Mouse (Mus musculus) adrenal gland (tissue): Measurements from ENCODE around the gene Nadsyn1.

ENCODE experiments used
- intact Hi-C: fragments of 180-260 bp; cut with DNase I; formaldehyde crosslinking; loops from one replicate; pipeline ENCODE4 v1.15.1; 2025

Nadsyn1 gene

DNA sequence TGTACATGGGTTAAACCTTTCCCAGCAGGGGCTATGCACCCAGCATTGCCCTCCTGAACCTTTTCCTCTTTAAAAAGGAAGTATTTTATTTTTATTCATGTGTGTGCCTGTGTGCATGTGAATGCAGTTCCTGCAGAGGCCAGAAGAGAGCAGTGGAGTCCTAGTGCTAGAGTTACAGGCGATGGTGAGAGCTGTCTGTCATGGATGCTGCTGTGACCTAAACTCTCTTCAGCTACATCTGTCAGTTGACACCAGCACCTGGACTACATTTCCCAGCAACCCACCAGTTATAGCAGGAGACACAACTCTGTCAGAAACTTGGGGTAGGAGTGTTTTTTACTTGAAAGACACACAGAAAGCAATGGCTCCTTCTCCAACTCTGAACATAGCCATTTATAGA, 13.7 kb downstream of the Nadsyn1 start:
- intact Hi-C loops: loop anchor here (10.0 kb wide), 1 partner anchor 266 kb away; no protein-coding TSS in a partner anchor

DNA sequence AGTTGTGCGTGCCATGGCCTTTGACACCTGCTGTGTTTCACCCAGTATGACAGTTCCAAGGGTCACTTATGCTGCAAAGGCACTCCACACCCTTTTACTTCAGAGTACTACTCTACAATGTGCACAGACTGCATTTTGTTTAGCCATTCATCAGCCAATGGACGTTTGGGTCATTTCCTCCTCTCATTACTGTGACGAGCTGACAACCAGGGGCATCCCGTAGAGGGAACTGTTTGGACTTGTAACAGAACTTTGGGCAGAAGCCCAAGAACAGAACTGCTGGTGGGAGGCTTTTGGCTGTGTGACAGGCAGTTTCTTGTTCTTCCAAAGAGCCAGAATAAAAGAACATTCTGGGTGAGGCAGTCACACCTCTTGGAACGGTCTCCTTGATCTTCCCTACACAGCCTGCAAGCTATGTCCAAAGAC, 17.4 kb downstream of the Nadsyn1 start:
- intact Hi-C loops: loop anchor here (10.0 kb wide), 1 partner anchor 270 kb away; no protein-coding TSS in a partner anchor

DNA sequence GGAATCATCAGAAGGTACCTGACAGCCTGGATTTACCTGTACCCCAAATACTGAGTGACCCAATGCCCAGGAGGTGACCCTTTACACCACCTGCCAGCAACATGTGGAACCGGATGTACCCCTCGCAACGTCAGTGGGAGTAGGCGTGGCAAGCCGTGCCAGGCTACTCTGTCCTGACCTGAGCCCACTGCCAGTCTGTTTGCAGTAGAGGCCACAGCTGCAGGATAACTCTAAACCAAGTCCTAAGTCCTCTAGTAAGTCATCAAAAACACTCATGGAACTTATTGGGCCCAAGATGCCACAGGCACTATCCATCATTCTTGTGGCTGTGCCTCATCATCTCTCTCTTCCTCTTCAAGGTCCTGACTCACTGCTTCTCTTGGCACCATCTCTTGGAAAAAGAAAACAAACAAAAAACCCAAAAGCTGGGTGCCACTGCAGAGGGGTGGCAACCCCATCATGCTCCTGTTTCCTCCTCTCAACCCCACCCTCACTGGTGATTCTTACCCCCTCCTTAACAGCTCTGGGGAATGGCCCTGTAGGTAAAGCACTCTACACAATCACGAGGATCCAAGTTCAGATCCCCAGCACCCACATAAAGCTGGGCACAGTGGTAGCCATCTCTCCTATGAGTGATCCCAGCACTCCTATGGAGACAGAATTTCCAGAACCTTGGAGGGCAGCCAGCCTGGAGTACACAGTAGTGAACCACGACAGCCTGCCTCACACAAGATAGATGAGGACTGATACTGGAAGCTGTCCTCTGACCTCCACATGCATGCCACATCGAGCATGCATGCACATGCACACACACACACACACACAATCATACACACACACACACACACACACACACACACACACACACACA, 21.2 kb downstream of the Nadsyn1 start:
- intact Hi-C loops: loop anchor here (10.0 kb wide), 1 partner anchor 273 kb away; no protein-coding TSS in a partner anchor

DNA sequence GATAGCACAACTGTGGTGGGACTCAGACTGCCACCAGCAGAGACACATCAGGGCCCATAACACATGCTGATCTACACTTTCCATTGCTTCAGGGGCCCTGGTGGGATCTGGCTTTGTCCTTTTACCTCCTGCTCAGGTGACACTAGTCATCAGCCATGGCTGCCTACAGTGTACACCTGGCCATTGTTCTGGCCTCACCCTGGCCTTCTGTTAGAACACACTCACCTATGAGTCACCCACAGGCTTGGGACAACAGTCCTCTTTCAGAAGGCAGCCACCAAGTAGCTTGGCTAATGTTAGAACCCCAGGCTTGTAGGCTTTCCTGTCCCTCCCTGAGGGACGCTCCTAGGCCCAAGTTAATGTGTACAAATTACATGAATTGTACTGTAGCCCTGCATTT, 21.9 kb downstream of the Nadsyn1 start:
- intact Hi-C loops: loop anchor here (10.0 kb wide), 1 partner anchor 274 kb away; no protein-coding TSS in a partner anchor

DNA sequence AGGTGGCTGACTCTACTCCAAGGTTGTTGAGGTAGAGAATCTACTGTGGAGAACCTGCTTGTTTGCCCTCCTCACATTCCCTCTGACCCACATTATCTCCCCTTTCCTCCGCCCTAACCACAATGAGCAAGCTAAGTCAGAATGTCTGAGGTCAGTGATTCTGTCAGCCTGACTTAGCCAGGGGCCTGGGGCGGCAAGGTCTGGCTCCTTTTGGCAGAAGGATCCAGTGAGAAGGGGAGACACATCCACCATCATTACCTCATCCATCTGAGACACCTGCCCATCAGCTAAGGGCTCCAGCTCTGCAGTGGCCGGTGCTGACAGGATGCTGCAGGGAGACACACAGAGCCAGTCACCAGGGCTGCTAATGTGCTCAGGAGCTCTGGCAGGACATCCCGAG, 23.9 kb downstream of the Nadsyn1 start:
- intact Hi-C loops: no loop called here

DNA sequence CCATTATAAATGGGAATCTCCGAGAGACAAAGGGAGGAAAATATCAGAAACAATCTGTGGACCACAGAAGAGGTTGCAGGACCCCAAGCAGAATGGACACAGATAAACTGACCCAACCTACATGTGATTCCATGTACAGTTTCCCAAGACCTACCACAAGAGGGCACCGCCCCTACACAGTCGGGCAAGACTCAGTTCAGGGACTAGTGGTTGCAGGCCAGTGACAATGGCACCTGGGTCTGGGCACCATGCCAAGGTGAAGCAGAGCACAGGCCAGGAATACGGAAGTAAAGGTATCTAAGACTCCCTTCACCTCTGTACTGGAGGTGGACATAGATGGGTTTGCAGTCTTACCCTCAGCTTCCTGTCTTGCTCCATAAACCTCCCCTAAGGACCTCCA, 29.5 kb downstream of the Nadsyn1 start:
- intact Hi-C loops: no loop called here

DNA sequence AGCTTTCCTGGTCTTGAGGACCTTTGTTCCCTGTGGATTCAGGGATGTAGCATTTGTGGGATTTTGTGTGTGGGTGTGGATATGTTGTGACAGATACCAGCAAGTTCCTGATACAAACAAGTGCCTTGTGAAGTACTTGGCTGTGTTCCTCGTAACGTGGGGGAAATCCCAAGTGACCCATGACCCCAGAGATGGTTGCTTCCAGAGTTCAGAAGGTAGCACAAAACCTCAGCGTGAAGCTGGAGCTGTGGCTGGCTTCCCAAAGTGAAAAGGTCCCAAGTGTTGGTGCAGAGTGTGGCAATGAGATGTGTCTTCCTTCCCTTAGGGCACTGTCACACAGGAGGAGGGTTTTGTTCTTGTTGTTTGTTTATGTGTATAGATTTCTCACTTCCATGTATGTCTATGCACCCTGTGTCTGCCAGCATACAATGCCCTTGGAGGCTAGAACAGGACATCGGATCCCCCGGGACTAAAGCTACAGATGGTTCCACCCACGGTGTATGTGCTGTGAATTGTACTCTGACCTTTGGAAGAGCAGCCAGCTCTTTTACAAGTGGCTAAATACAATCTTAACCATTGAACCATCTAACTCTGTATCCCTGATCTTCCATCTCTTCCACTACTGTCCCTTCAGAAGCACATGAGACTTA, 30.2 kb downstream of the Nadsyn1 start:
- intact Hi-C loops: no loop called here

DNA sequence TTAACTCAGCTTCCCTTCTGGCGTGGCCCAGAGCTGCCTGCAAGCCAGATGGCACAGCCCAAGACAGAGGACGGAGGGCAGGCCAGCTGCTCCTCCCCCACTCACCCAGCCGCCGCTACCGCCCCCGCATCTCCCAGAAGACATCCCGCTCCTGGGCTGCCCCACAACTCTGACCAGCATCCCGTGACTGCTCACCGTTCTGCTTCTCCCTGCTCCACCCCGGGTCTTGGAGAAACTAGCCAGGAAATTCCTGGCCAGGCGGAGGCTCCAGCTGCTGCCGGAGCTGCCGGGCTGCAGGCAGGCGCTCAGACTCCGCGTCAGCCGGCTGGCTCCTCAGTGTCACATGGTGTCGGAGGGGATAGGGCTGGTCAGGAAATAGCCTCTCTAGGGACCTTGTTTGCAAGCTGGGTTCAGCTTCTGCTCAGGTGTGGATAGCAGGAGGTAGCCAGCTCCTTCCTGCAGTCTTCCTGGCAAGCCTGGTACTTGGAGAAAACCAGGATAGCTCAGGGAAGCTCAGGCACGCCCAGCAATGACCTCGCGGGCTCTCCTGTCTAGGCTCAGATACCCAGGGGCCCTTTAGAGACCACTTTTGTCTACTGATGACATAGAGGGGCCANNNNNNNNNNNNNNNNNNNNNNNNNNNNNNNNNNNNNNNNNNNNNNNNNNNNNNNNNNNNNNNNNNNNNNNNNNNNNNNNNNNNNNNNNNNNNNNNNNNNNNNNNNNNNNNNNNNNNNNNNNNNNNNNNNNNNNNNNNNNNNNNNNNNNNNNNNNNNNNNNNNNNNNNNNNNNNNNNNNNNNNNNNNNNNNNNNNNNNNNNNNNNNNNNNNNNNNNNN, 38.4 kb downstream of the Nadsyn1 start, which contains the start of gene Mrgpre:
Mrgpre (minus strand) TSS at position 505 of the 834 bp plus-strand sequence.
- intact Hi-C loops: no loop called here

DNA sequence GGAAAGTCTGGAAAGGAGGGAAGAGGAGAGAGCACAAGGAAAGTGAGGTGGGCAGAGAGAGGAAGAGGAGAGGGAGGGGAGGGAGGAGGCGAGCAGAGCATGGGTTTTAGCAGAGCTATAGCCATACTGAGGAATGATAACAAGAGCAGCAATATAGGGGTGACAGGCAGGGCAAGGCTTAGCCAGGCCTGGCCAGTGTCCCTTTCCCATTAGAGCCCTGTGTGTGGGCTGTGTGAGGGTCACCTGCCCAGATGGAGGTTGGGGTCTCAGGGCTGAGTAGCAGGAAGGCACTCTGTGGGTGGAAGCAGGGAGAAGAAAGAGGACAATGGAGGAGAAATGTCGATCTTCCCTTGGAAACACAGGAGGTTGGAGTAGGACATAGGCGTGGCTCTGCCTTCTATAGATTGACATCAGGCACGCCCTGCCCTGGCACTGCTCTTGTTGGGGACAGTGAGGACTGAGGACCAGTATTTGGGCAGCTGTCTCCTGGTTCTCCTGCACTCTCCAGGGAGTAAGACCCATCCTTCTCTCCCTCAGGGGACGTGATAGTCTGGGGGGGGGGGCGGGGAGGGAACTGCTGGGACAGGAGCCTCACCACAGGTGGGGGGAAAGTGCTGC, 39.2 kb downstream of the Nadsyn1 start:
- intact Hi-C loops: no loop called here

DNA sequence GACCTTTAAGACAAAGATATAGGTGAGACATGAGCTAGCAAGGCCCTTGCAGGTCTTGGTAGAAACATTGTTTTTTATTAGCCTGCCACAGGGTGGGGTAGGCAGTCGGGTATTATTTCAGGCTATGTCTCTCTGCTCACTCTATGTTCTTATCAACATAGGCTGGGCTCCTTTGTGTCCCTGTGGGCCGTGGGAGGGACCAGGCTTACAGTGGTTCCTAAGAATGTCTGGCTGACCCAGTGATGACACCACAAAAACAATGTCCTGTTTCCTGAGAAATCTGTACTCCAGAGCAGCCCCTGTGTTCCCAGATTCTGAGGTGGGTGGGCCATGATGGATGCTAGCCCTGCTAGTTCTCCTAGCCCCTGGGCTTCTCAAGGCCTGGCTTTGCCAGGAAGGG, 45.3 kb downstream of the Nadsyn1 start:
- intact Hi-C loops: no loop called here

DNA sequence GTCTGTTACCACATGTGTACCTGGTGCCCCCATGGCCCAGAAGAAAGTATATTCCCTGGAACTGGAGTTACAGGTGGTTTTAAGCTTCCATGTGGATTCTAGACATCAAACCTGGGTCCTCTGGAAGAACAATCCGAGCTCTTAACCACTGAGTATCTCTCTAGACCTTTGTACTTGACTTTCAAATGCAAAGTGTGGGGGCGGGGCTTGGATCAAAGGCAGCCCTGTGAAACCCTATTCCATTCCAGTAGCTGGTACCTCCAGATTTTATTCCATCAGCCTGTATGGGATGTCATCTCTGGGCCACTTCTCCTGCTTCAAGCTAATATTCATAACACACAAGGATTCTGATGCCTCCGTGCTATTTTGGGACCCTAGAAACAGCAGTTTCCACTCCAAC, 46.5 kb downstream of the Nadsyn1 start:
- intact Hi-C loops: no loop called here

DNA sequence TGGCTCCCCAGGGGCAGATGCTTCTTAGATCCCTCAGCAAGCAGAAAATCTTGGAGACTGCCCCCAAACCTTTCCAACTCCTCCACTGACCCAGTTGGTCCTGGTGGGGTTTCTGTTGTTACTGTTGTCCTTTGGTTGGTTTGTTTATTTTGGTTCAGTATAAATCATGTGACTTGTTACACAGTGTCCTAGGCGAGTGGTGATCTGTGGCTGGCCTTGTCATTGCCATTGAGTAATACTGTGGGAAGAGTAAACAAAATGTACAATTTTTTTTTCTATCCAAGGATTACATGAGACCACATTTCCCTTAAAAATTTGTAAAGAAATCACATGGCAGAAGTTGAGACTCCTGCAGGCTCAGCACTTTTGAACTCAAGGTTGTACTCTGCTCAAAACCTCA, 53.2 kb downstream of the Nadsyn1 start:
- intact Hi-C loops: no loop called here

DNA sequence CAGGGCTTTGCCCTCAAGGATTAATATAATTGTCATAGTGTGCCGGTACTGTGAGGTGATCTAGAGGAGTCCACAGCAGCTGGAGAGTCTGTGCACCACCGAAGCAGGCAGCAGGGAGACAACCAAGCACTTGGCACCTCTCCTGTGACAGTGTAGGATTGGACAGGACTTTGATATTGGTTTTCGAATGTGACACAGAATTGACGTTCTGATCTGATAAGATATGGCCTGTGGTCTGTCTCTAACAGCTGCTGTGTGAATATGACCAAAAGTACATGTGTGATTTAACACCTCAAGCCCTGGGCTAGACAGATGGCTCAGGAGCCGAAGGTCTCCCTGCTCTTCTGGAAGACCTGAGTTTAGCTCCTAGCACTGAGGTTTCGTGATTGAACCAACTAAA, 54.4 kb downstream of the Nadsyn1 start:
- intact Hi-C loops: no loop called here

DNA sequence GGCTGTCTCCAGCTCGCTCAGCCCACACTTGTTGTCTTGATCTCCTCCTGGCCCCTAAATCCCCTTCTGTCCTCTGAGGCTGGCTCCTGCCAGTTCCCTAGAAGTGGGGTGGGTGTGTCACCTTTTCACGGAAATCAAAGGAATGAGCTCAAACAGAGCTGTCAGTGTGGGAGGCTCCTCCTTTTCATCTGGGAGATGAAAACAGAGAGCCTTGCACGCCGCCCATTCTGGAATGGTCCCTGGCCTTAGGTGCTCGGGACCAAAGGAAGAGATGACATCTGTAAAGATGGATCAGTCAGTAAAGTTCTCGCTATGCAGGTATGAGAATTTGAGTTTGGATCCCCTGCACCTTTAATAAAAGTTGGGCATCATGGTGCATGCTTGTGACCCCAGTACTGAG, 55.8 kb downstream of the Nadsyn1 start, which contains the start of gene Mrgprg:
Mrgprg (minus strand) TSS at position 101 of the 400 bp plus-strand sequence.
- intact Hi-C loops: no loop called here

DNA sequence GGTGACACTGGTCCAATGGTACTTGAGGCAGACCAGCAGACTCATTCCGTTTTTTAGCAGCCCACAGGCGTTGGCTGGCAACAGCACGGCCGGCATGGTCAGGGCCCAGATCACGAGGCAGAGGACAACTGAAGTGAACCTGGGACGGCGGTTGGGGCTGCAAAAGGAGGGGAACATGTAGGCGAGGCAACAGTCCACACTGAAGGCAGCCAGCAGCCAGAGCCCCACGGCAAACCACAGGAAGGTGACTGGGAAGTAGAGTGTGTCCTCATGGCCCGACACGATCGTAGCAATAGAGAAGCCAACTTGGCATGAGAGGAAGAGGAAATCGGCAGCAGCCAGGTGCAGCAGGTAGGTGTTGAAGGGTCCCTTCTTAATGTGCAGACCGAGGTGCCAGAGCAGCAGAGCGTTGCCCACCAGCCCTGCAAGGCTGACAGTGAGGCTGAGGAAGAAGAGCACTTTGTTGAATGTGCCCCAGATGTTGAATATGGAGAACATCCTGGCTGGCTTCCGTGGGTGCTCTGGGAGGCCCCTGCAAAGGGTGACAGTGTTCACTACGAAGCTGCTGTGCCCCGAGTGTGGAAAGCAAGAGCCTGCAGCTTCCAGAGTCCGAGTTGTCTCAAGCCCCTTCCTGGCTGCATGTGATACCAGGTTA, 57.6 kb downstream of the Nadsyn1 start:
- intact Hi-C loops: no loop called here

DNA sequence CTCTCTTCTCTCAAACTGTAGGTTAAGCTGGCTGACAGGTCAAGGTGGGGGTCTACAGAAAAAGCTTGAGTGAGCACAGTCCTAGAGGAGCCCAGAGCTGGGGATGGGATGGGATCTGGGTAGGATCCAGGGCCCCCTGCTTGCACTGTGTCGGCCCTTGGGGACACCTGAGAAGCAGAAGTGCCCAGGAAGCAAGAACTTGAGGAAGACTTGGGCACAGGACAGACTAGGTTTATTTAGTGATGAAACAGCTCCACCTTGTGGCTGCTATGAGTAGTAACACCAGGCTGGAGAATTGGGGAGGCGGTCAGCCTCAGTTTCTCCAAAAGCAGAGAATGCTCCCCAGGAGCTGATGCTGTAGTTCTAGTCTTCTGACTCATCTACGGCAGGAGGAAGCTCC, 58.9 kb downstream of the Nadsyn1 start:
- intact Hi-C loops: no loop called here

DNA sequence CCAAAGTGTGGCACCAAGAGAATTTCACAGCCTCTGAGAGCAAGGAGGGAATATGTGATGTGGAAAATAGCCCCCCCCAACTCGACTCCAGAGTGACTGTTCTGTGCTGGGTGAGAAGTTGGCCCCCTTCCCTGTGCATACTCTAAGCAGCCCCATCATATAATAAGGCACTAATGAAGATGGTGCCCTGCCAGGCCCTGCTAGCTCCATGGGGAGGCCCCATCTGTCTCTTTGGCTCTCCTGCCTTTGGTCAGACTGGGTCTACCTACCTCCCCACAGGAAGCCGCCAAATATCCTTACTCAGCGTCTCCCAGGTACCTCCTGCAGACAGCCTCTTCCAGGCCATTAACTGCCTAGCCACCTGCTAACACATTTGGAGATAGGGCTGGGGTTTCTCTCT, 63.7 kb downstream of the Nadsyn1 start:
- intact Hi-C loops: loop anchor here (10.0 kb wide), 1 partner anchor 174 kb away; no protein-coding TSS in a partner anchor

DNA sequence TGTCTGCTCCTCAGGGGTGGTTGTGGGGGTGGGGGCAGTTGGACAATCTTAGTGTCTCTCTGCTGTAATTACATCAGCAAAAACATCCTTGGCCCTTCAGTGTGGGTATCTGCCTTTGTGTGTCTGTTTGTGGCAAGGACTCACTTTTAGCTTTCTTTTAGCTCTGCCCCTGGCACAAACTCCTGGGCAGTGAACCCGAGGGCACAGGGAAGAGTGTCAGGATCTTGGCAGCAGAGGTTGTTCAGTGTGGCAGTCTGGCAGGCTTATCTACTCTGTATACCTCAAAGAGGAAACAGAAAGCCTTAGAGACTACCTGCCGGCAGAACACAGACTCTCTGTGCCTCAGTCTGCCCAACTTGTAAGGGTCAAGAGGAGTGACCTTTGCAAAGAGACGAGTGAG, 65.0 kb downstream of the Nadsyn1 start:
- intact Hi-C loops: loop anchor here (10.0 kb wide), 1 partner anchor 173 kb away; no protein-coding TSS in a partner anchor

DNA sequence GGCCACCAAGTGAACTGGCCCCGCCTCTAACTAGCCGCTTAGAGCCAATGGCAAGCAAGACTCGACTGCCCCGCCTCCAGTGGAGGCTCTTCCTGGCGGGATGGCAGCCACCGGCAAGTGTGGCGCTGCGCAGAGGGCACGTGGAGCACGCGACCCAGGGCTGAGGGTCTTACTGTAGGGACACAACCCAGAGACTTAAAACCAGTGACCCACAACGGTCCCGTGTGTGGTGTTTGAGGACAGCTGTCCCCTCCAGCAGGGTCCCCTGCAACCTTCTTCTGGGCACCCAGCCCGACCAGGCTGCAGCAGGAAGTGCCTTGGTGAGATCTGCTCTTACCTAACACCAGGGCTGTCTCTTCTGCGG, 65.6 kb downstream of the Nadsyn1 start:
- intact Hi-C loops: loop anchor here (10.0 kb wide), 1 partner anchor 172 kb away; no protein-coding TSS in a partner anchor
